Mouse (Mus musculus) cerebellum, postnatal 25 days (tissue): Measurements from ENCODE around the gene Cdkn2a.
A peak's percentile ranks its signal among the peaks of the same experiment; 100 is the strongest.

Experiments used
- DNase-seq, 2 experiments: peaks; one replicate each; pipeline ENCODE4 v3.0.0; 2021; ENCODE audit warnings: mixed read lengths in 2 of 2

Cdkn2a gene

DNA sequence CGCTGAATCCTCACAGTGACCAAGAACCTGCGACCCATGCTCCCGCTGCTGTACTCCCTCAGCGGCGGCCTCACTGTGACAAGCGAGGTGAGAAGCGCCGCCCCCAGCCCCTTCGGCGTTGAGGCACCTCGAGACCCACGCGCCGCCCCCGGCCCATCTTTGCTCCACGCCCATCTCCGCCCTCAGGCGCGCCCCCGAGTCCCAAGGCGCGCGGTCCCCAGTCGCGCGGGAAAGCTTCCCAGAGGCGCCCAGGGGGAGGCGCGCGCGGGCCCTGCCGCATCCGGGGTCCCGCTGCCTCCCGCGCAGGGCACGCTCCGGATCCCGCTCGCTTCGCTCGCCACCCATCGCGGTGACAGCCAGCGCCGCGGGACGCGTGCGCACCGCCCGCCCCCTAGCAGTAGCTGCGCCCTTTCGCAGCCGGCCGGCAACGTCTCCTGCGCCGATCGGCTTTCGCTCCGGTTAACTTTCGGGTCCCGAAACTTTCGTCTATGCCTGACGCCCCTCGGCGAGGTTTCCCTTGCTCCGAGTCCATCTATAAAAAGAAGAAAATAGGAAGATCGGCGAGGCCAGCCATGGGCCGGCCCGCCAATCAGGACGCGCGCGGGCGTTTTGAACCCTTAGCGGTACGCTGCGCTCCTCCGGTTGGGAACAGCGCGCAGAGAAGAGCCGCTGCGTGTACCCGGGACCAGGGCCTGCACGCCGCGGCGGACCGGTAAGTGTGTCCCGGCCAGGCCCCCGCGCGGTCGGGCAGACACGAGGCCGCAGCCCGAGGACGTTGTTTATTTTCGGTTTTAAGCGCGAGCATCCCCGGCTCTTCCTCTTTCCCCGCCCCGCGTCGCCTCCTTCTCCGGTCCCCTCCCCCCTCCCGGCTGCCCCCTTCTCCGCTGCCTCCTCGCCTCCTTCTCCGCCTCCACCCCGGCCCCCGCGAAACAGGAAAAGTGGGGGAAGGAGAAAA lies at the start of gene Cdkn2a:
Gene Cdkn2a, minus strand, starts transcription at position 168 of the 955 bp plus-strand sequence.
- peak; percentile 58 to 64 for DNase-seq

DNA sequence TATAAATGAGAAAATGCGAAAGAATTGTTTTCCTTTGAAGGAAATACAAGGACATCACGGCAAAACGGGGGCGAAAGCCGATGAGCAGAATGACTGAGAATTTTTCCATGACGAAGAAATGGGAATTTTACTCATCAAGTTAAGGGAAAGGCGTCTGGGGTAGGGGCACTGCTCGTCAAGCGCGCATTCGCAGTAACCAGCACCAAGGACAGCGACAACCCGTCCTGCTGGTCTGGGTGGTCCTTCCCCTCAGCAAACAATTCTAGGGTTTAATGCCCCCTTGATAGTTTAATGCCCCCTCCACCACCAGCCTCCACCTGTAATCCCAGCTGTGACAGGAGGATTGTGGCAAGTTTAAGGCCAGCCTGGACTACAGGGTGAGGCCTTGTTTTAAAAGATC lies 19.0 kb upstream of the Cdkn2a start:
- no peak for DNase-seq

DNA sequence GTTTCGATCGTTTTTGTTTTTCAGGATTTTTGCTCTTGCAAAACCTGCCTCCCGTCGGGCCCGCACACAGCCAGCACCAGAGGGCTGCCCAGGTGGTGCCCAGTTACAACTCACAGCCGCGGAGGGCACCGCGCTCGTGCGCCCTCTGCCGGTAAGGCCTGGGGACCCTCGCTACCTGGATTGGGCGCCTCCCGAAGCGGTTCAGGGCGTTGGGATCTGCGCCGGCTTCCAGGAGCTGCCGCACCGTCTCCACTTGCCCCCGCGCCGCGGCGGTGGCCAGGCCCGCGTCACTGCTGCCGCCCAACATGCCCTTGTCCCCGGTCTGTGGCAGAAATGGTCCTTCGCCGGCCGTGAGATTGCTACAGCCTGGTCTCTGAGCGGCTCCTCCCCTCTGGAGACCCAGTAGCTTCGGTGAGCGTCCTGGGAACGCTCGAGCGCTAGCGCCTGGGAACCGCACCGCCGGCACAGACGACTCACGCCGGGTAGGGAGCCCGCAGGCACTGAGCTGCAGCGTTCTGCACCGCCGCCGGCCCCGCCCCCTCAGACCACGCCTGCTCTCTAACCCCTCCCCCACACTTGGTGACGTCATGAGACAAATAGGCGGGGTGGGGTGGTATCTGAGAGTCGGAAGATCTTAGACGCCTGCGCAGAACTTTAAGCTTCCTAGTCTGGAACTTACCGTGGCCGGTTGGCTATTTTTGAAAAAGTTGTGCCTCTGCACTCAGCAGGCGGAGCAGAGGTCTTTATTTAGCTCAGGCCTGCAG lies 16.2 kb upstream of the Cdkn2a start, which contains the start of gene Cdkn2b:
Gene Cdkn2b, minus strand, starts transcription at position 549 of the 764 bp plus-strand sequence.
- DNase-seq, result peak; percentile 73 to 82

DNA sequence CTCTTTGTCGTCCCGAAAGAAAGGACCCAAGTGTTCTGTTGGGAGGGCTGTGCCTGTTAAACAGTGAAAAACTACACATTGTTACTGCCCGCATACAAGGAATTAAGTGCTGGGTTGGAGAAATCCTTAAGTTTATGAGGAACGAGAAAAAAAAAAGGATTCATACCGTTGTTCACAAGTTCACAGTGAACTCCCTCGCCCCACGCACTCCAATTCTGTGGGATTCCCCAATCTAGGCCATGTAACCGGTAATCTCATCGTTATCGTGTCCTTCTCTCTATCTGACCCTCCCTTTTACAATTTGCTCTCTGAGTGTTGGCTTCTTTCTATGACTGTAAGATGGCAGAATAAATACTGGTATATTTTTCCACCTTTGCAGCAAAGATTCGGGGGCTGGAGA lies 15.5 kb upstream of the Cdkn2a start:
- no peak for DNase-seq

DNA sequence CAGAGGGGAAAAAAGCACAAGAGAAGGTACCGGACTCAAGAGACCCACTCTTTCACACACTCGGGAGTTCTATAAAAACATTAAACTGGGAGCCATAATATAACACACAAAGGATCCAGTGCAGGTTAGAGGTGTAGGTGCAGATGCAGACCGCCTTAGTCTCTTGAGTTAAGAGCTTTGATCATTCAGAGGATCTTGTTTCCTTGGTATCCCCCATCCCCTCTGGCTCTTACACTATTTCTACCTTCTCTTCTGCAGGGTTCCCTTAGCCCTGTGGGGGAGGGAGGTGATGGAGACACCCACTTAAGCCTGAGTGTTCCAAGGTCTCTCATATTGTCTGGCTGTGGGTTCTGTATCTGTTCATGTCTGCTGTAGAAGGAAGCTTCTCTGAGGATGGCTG lies 13.5 kb upstream of the Cdkn2a start:
- no peak for DNase-seq

DNA sequence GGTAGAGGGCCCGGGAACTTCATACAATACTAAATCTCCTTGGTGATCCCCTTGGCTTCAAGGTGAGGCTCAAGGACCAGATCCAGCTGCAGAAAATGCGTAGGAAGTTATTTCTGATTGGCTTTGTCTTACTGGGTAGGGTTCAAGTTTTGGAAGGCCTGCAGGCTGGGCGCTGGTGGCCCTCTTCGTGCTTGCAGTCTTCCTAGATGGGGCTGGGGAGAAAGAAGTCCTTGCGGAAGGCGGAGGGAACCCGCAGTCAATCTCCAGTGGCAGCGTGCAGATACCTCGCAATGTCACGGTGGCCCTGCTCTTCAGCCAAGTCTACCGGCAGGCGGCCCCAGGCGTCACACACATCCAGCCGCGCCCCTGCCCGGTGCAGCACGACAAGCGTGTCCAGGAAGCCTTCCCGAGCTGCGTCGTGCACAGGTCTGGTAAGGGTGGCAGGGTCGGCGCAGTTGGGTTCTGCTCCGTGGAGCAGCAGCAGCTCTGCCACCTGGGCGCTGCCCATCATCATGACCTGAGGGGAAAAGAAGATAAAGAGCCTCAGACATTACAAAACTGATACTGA lies 12.4 kb upstream of the Cdkn2a start:
- DNase-seq, result no peak

DNA sequence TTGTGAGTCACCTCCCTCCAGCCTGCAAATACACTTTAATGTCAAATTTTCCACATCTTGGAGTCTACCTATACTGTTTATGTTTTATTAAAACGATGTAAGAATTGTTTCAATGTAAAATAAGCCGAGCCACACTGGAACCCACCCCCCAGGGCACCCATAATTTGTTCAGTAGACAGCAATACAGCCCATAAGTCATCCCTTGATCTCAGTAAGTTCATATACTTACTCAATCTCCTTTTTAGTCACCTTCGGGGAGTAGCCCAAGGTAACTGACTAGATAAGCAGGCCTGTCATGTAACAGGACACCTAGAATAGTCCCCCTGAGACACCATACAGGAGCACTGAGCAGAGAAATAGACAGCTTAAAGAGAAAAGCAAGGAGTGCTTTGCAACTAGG lies 11.2 kb upstream of the Cdkn2a start:
- DNase-seq, result no peak

DNA sequence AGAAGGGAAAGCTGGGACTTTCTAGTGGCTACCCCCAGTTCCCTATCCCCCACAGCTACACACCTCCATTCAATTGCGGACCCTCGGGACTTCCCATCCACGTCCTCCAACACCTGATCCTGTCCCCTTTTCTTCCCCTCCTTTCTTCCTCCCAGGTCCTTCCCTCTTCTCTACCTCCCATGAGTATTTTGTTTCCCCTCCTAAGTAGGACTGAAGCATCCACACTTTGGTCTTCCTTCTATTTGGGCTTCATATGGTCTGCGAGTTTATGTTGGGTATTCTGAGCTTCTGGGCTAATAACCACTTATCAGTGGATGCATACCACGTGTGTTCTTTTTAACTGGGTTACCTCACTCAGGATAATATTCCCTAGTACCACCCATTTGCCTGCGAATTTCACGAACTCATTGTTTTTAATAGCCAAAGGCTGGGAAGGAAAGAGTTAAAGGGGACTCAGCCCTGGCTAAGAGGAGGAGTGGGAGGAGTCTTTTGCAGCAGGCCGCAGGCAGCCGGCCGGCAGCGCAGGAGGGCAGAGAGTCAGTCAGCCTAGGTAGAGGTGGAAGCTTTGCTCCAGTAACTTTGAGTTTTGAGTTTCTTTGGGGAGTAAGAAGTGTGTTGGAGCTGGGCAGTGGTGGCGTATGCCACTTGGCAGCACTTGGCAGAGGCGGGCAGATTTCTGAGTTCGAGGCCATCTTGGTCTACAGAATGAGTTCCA lies 9.0 kb upstream of the Cdkn2a start:
- DNase-seq, result no peak

DNA sequence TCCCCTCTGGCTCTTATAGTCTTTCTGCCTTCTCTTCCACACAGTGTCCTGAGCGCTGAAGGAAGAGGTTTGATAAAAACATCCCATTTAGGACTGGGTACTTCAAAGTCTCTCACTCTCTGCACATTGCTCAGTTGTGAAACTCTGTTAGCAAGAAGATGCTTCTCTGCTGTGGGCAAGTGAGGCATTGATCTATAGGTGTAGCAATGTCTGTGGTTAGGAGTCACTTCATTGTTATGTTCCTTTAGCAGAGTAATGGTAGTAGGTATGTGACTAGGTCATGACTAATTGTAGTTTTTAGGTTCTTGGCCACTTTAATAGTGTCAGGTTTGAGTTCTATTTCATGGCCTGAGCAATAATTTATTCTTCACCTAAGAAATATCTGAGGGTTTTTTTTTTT lies 7.7 kb upstream of the Cdkn2a start:
- no peak for DNase-seq

DNA sequence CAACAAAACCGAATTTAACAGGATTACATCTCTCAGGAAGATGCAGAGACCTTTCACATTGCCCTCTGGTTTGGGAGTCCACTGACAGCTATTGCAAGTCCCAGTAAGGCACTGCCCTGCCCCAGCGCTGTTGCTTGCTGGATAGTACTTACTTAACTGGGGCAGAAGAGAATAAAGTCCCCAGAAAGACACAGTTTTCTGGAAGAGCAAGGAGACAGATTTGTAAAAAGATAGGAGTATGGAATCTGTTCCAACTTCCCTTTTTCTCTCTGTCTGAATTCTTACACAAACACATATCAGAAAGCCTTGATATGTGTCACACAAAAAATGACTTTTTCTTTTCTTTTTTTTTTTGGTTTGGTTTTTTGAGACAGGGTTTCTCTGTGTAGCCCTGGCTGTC lies 5.3 kb upstream of the Cdkn2a start:
- no peak for DNase-seq

DNA sequence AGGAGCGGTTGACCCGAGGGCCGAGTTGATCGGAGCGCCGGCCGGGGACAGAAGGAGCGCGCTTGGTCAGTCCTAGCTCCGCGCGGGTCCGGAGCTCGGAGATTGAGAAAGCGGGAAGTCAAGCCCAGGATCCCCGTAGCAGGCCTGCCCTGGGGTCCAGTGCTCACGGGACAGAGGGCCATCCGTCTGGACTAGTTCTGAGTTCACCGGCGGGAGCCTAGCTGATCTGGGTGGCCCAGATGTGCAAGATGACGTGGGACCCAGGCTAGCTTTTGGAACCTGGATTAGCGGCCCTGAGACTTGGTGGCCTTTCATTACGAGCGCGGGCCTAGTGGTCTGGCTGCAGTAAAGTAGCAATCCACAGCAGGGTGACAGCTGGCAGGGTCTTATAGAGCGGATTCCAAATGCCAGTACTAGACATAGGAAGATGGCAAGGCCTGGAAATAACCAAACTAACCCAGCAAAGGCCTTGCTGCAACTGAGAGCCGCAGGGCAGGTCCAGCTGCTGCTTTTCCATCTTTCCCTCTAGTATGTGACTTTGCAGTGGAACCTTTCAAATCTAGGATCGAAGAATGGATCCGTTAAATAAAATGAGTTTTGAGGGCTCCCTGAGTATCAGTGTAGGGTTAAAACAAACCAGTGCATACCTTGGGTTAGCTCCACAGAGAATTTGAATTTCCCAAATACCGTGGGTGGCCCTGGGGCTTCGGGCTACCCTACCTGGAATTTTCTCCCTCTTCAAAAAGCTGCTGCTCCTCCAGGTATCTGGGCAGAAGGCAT lies 1.2 kb upstream of the Cdkn2a start:
- DNase-seq, result peak in 1 of 2 experiments; percentile 28

DNA sequence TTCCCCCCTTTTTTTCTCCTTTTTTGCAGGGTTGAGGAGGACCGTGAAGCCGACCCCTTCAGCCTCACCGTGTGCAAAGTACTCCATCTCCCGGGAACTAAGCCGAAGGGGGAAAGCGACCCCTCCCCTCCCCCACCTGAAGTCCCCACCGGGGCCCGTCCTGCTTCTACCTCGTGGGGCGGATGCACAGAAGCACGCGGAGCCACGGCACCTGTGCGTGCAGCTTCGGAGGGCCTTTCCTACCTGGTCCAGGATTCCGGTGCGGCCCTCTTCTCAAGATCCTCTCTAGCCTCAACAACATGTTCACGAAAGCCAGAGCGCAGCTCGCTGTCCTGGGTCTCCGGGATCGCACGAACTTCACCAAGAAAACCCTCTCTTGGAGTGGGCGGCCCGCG lies 365 bp downstream of the Cdkn2a start:
- DNase-seq, result no peak

DNA sequence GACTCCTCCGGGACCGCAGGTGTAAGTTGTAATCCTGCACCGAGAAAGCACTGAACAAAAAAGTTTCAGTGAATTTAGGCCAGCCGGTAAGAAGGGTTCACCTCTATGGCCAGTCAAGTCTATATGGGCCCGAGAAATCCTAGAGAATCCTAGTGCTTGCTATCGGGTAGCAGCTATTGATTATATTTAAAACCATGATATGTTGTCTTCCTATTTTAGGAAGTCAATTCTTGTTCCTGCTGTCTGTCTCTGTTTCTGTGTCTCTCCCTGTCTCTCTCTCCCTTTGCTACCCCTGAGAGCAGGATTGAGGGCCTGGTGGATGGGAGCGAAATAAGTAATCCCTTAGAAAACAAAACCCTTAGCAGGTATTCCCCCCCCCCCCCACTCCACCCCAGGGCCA lies 937 bp downstream of the Cdkn2a start:
- no peak for DNase-seq

DNA sequence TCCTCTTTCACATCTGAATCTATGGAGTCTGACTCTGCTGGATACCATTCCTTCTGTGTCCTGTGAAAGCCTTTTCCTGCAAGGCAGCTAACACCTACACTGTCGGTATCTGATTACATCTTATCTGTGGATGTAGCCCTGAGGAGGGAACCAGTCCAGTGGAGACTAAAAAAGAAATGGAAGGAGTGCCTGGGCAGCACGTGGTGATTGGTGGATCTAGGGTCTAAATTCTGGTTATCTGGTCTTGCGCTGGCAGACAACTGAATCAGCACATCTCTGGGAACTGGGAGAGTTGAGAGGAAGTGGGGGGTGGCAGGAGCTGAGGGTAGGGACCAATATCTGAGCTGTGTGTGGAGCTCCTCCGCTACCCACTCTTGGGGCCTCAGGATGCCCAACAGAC lies 5.4 kb downstream of the Cdkn2a start:
- DNase-seq, result no peak

DNA sequence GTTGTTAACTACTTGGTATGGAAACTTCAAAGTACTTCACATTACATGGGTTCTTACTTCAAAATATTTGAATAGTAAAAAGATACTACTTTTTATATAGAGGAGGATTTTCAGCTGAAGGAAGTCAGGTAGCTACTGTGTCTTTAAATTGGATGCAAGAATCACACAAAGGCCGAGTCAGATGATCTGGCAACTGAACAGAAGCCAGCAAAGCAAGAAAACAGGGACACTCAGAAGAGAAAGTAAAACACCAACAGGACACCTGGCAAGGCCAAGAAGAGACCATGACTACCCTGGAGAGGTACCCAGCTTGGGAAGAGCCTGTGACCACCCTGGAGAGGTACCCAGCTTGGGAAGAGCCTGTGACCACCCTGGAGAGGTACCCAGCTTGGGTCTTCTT lies 7.9 kb downstream of the Cdkn2a start:
- DNase-seq, result no peak

DNA sequence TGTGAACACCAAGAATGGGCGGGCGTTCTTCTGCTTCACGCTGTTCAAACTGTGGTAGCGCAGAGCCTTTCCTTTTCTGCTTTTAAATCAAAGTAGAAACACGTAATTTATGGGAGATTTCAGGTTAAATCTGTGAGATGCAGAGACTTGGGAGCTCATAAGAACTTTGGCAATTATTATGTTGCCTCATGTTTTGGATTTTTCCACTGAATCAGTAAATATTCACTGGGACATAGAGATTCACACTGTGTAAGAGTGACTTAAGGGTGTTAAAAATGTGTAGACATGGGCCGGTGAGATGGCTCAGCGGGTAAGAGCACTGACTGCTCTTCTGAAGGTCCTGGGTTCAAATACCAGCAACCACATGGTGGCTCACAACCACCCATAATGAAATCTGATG lies 8.8 kb downstream of the Cdkn2a start:
- no peak for DNase-seq

DNA sequence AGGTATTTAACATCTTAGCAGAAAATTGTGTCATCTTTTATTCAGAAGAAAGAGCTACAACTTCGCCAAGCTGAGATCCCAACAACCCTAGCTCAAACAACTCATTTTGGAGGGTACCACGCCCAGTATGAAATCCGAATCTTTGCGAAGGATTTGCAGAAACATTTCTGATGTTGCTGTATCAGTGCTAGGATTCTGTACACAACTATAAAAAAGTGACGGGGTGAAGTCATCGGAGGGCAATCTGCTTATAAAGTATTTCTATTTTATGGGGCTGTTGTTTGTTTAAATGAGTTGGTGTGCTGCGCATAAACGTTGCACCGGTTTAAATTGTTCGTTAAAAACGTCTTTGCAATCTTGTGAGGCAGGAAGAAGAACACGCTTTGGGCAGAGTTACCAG lies 11.8 kb downstream of the Cdkn2a start:
- no peak for DNase-seq

DNA sequence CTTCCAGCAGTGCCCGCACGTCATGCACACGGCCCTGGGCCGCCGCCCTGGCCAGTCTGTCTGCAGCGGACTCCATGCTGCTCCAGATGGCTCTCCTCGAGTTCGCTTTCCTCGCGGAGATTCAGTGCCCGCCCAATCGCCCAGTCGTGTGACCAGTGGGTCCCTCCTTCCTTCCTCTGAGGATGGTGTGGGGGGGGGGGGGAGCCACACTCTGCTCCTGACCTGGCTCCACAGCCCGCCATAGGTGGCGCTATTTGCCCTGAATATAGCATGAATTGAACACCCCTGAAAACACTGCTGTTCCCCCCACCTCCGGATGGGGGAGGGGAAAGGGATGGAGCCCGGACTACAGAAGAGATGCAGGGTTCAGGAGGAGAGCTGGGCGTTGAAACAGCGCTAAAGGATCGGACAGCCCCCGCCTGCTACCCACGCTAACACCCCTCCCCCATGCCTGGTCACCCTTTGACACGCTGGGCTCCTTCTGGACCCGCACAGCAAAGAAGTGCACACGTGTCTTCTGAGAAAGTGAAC lies 12.4 kb downstream of the Cdkn2a start:
- DNase-seq, result peak in 1 of 2 experiments; percentile 32

DNA sequence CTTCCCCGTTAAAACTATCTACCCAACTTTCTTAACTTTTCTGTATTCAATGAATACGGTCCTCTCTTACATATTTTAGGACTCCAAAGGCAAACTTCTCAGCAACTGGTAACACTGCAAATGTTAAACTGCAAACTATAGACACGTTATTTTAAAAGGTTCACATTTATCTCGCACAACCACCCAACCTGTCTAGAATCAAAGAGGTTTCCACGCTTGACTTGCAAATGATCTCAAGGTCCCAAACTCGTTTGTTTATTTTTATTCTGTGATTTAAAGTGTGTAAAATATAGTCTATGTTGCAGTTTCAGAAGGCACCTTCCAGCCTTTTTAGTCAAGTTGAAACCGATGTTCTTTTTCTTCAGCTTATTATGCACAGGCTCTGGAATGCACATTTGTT lies 13.2 kb downstream of the Cdkn2a start:
- no peak for DNase-seq

DNA sequence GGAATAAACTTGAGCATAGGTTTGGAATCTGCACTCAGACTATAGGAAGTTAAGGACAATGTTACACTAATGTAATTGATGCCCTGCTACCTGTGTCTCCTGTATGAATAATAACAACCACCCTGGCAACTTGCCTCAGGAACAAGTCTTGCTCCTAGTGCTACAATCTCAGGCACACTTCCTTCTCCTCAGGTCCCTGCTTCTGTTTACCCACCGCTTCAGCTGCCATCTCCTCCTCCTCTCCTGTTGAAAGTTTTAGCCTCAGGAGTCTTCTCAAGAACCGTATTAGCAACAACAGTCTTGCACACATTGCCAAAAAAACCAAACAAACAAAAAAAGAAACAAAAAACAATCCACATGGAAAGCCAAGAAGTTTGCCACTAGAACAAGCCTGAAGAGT lies 14.8 kb downstream of the Cdkn2a start:
- DNase-seq, result no peak

DNA sequence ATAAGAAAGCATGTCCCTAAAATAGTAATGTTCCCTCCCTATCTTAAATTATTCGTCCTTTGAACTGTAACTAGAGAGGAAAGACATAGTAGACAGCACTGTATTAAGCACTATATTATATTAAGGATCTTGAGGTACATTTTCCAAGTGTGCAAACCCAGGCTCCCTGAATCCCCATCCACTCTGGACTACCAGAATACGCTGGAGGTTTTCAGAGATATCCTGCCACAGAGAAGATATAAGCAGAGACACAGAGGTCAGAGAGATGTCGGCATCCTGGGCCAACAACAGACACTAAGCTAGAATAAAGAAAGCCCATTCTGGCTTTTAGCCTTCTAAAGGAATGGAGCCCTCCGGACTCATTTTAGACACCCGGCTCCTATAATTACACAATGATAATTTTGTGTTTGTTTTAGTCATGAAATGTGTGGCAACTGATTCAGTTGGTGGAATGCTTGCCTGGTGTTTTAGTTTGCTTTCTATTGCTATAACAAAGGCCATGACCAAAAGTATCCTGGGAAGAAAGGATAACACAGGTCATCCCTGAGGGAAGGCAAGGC lies 17.0 kb downstream of the Cdkn2a start:
- DNase-seq, result no peak
